Mouse (Mus musculus) kidney, postnatal 4 days (tissue): ENCODE data around the gene Ccdc120.

Experiments
- DNase-seq, 2 experiments: peaks; one replicate each; pipeline ENCODE4 v3.0.0; 2021; ENCODE audit warnings: mixed read lengths in 2 of 2

Gene Ccdc120

DNA sequence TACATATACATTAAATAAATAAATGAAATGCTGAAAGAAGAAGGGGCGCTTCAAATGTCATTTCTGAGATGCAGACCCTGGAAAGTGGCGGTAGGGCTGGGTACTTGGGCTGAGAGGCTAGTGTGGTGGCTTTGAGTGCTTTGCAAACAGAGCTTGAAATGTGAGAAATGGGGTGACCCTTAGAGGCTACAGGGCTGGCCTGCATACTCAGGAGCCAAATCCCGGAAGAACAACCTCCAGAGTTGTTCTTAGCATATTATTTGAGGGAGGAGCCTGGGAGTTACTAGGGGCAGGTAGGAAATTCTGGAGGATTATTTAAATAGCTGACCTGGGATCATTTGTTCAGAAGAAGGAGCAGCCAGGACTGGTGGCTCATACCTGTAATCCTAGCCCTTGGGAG lies 60.2 kb downstream of the Ccdc120 start:
- no peak for DNase-seq

- no peak for DNase-seq
Measured at GRCm38 (mm10) chrX:7688321-7688720, 62.4 kb downstream of the Ccdc120 start.
